ENCODE assay signal across 11 mouse cellular contexts in genomic region chr9:71760518-71761141, GRCm38 (mm10). TPM values are rescaled to one million over a fixed set of nuclear protein-coding genes. Genes with fewer than 3 reads are reported as not detected.
DNase-seq lines count a peak whose midpoint lies in the region; ATAC-seq and TF ChIP-seq lines count a peak whose summit lies in the region.
"Had no signal": no experiment of that assay in that cellular context is flagged by ENCODE, and none has a peak within 500 bp of the region (broad histone marks: within the 10 kb centered on the region; RNA-seq: fewer than 3 reads in every experiment).

No protein-coding gene starts in this region.

- 9% methylated on average over 14 of the region's 14 CpGs for WGBS in hindbrain, embryonic 12.5 days
- WGBS in hindbrain, embryonic 16.5 days, result 8% methylated on average over 14 of the region's 14 CpGs
- WGBS in limb, embryonic 10.5 days, result 6% methylated on average over 14 of the region's 14 CpGs
- 27% methylated on average over 14 of the region's 14 CpGs for WGBS in stomach, postnatal 0 days

- H3K4me1 ChIP-seq in hindbrain, embryonic 12.5 days, result peaks cover 19% of the 10 kb centered on the region
- peaks cover 7% of the 10 kb centered on the region for H3K4me1 ChIP-seq in hindbrain, embryonic 16.5 days (ENCODE audit: control insufficient read depth, insufficient read depth, low read depth, low read length)
- peaks cover 70% of the 10 kb centered on the region for H3K4me1 ChIP-seq in limb, embryonic 10.5 days
- peaks cover 5% of the 10 kb centered on the region; the same call in 1 of the 2 replicates for H3K4me1 ChIP-seq in stomach, postnatal 0 days (replicated peaks; ENCODE audit: control insufficient read depth, insufficient read depth)

- H3K9me3 ChIP-seq in hindbrain, embryonic 12.5 days (replicated peaks), result no peaks in the 10 kb centered on the region
- H3K9me3 ChIP-seq in hindbrain, embryonic 16.5 days (ENCODE audit: control insufficient read depth, low read length), result no peaks in the 10 kb centered on the region
- no peaks in the 10 kb centered on the region for H3K9me3 ChIP-seq in limb, embryonic 10.5 days (replicated peaks)
- no peaks in the 10 kb centered on the region for H3K9me3 ChIP-seq in stomach, postnatal 0 days (ENCODE audit: control insufficient read depth, low read length)

- H3K27me3 ChIP-seq in hindbrain, embryonic 12.5 days, result peaks cover 60% of the 10 kb centered on the region
- 0 out of 2 replicates have a peak, but pooled peaks cover 2% of the 10 kb centered on the region for H3K27me3 ChIP-seq in hindbrain, embryonic 16.5 days (replicated peaks; ENCODE audit: control insufficient read depth, insufficient read depth, low read length)
- H3K27me3 ChIP-seq in limb, embryonic 10.5 days (ENCODE audit: low read depth, poor library complexity, severe bottlenecking), result no peaks in the 10 kb centered on the region; the same call in 1 of the 2 replicates
- H3K27me3 ChIP-seq in stomach, postnatal 0 days (ENCODE audit: control insufficient read depth, insufficient read depth, low read length), result no peaks in the 10 kb centered on the region

- H3K9ac ChIP-seq in hindbrain, embryonic 12.5 days, result no peak overlapping the region
- no peak overlapping the region for H3K9ac ChIP-seq in hindbrain, embryonic 16.5 days (ENCODE audit: low read depth, low read length)
- H3K9ac ChIP-seq in stomach, postnatal 0 days (ENCODE audit: low read length), result no peak overlapping the region

- DNase-seq in retina, postnatal 1 day, result peak; percentile 16
- no peak for DNase-seq in retina, embryonic 14.5 days (ENCODE audit: low spot score)
- no peak for DNase-seq in limb, embryonic 10.5 days (ENCODE audit: low spot score)
- DNase-seq in stomach, postnatal 0 days (ENCODE audit: low spot score), result no peak
- DNase-seq in left cerebral cortex, adult 18-20 months (ENCODE audit: low spot score in 2 of 2), result no peak
- DNase-seq: cerebellum, postnatal 25 days; heart, adult 18-20 months; thymus, adult 2 months had no signal

- H3K4me3 ChIP-seq in hindbrain, embryonic 12.5 days, result no peak overlapping the region
- no peak overlapping the region for H3K4me3 ChIP-seq in hindbrain, embryonic 16.5 days (ENCODE audit: low read length)
- H3K4me3 ChIP-seq in limb, embryonic 10.5 days, result peak overlapping the region; percentile 13; the same call in 1 of the 2 replicates
- no peak overlapping the region for H3K4me3 ChIP-seq in stomach, postnatal 0 days (ENCODE audit: low read depth, low read length)

- no peak overlapping the region for H3K27ac ChIP-seq in hindbrain, embryonic 12.5 days
- H3K27ac ChIP-seq in hindbrain, embryonic 16.5 days (ENCODE audit: low read depth, low read length), result no peak overlapping the region
- peak overlapping the region; percentile 66 for H3K27ac ChIP-seq in limb, embryonic 10.5 days
- H3K27ac ChIP-seq in stomach, postnatal 0 days (replicated peaks), result peak overlapping the region; percentile 45; the same call in 1 of the 2 replicates

- H3K36me3 ChIP-seq in hindbrain, embryonic 12.5 days, result no peaks in the 10 kb centered on the region
- H3K36me3 ChIP-seq in hindbrain, embryonic 16.5 days (ENCODE audit: control insufficient read depth, insufficient read depth, low read length), result no peaks in the 10 kb centered on the region
- H3K36me3 ChIP-seq in limb, embryonic 10.5 days, result no peaks in the 10 kb centered on the region
- H3K36me3 ChIP-seq in stomach, postnatal 0 days (ENCODE audit: control insufficient read depth, insufficient read depth, low read length), result no peaks in the 10 kb centered on the region

- peak overlapping the region; percentile 19 for H3K4me2 ChIP-seq in hindbrain, embryonic 12.5 days (replicated peaks)
- no peak overlapping the region for H3K4me2 ChIP-seq in hindbrain, embryonic 16.5 days (ENCODE audit: low read length)
- no peak overlapping the region for H3K4me2 ChIP-seq in stomach, postnatal 0 days (replicated peaks; ENCODE audit: low read depth)

- TF ChIP-seq EP300 in stomach, postnatal 0 days (optimal IDR thresholded peaks at IDR 0.05), result no peak

- TF ChIP-seq CTCF in stomach, postnatal 0 days (IDR thresholded peaks at IDR 0.05; ENCODE audit: low read depth), result no peak

- ATAC-seq in hindbrain, embryonic 12.5 days (ENCODE audit: low FRiP score), result no peak
- no peak for ATAC-seq in hindbrain, embryonic 16.5 days
- no peak for ATAC-seq in stomach, postnatal 0 days (ENCODE audit: low FRiP score, low TSS enrichment)
- no peak for ATAC-seq in monocyte, adult 5-6 weeks (replicated peaks; ENCODE audit: insufficient number of reproducible peaks, low FRiP score, low TSS enrichment, poor library complexity, severe bottlenecking)

RNA-seq across cellular contexts. Expression of gene Cgnl1, which starts 10.8 kb away (rescaled TPM):
- polyA plus RNA-seq in hindbrain, embryonic 12.5 days (2016; fragmentation: Nextera tagmentation; extraction: Ambion mirVana), result 7.1 and 7.3 TPM in 2 replicates
- 7.0 and 7.1 TPM in 2 replicates for polyA plus RNA-seq in hindbrain, embryonic 16.5 days (2015; fragmentation: Nextera tagmentation; extraction: Ambion mirVana)
- polyA plus RNA-seq in limb, embryonic 10.5 days (2016; fragmentation: Nextera tagmentation; extraction: Ambion mirVana), result 7.4 and 8.9 TPM in 2 replicates
- polyA plus RNA-seq in stomach, postnatal 0 days (2015; fragmentation: Nextera tagmentation; extraction: Ambion mirVana), result 5.2 and 6.3 TPM in 2 replicates
- total RNA-seq in monocyte, adult 5-6 weeks (2017), result 0.32 to 1.9 TPM in 2 of 3 replicates, not detected in the other
- total RNA-seq in left cerebral cortex, adult 18-20 months (2021), result 1 to 10 TPM; 7.4 to 9.6 TPM

Comparison
In these comparisons a context has a peak if more than half of its experiments do, and no peak if none do; other contexts are left out.
1. H3K27ac ChIP-seq: peak in limb, embryonic 10.5 days (single experiment) and stomach, postnatal 0 days (single experiment); none in hindbrain, embryonic 12.5 days (single experiment) and hindbrain, embryonic 16.5 days (single experiment).